Mouse (Mus musculus): ENCODE results near the gene Cdhr5. TPM values are rescaled to one million over a fixed set of nuclear protein-coding genes. Genes with fewer than 3 reads are reported as not detected.
A peak's percentile ranks its signal among the peaks of the same experiment; 100 is the strongest.
"Not testable (repeated sequence)": the region's sequence is repeated elsewhere in the genome, so short reads cannot be mapped to it uniquely, and the experiment has no call there.

Gene Cdhr5
- polyA plus RNA-seq, 1 experiment from 2014 or later, result 0.20 TPM

DNA sequence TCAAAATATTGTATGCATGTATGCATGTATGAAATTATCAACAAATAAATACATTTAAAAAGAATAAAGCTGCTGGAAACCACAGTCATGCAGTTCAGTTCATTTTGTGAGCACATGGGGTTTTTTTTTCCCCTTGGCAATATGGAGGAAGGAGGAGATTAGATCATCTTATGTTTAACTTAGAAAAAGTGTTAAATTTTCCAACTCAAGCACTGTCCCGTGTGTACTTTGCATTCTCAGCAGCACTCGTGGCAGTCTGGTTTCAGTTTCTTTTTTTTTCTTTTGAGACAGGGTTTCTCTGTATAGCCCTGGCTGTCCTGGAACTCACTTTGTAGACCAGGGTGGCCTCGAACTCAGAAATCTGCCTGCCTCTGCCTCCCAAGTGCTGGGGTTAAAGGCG lies 26.1 kb downstream of the Cdhr5 start:
- not testable (repeated sequence) for DNase-seq (ENCODE audit: low spot score); H3K9me3 ChIP-seq (ENCODE audit: control insufficient read depth, low read length); H3K4me2 ChIP-seq (ENCODE audit: low read depth, severe bottlenecking); H3K4me1 ChIP-seq (ENCODE audit: control insufficient read depth, insufficient read depth, low read length); ATAC-seq (ENCODE audit: insufficient number of reproducible peaks, low FRiP score, low TSS enrichment, low read depth); H3K4me3 ChIP-seq (ENCODE audit: low read depth, low read length); H3K27me3 ChIP-seq (ENCODE audit: control insufficient read depth, insufficient read depth, low read length); H3K27ac ChIP-seq (replicated peaks; ENCODE audit: low read depth, low read length); H3K9ac ChIP-seq (ENCODE audit: low read length)
- H3K36me3 ChIP-seq (ENCODE audit: control insufficient read depth, insufficient read depth, low read length), result peaks cover 33% of the 10 kb centered on the region
- WGBS, result 96% methylated on average over 4 of the region's 4 CpGs

- Histone ChIP-seq H3K27ac (replicated peaks; ENCODE audit: low read depth, low read length) (no peak overlapping the region), H3K9me3 (ENCODE audit: control insufficient read depth, low read length) (no peaks in the 10 kb centered on the region), H3K9ac (ENCODE audit: low read length) (no peak overlapping the region), H3K36me3 (ENCODE audit: control insufficient read depth, insufficient read depth, low read length) (peaks cover 31% of the 10 kb centered on the region), H3K4me2 (ENCODE audit: low read depth, severe bottlenecking) (no peak overlapping the region), H3K4me1 (ENCODE audit: control insufficient read depth, insufficient read depth, low read length) (peaks cover 7% of the 10 kb centered on the region), H3K4me3 (ENCODE audit: low read depth, low read length) (no peak overlapping the region), H3K27me3 (ENCODE audit: control insufficient read depth, insufficient read depth, low read length) (no peaks in the 10 kb centered on the region)
- ATAC-seq (ENCODE audit: insufficient number of reproducible peaks, low FRiP score, low TSS enrichment, low read depth) (no peak), DNase-seq (ENCODE audit: low spot score) (no peak)
- WGBS, result 96% methylated on average over 9 of the region's 10 CpGs
These were observed 45.0 kb downstream of the Cdhr5 start for GRCm38 (mm10) chr7:141231551-141231950.

DNA sequence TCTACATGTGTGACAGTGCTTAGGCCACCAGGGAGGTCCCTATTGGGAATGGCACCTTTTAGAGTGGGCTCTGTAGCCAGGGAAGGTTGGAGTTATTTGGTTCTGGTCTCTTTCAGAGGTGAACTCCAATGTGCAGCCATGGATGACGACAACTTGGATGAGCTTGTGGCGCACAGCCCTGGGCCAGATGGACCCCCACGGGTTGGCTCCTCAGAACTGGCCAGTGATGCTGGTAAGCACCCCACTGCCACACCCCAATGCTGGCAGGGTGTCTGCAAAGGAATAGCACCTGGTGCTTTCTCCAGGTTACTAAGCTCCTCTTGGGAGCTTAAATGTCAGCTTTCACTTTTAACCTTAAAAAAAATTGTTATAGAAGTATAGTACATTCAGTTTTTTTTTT lies 45.5 kb downstream of the Cdhr5 start:
- no peak overlapping the region for H3K4me3 ChIP-seq (ENCODE audit: low read depth, low read length)
- ATAC-seq (ENCODE audit: insufficient number of reproducible peaks, low FRiP score, low TSS enrichment, low read depth), result no peak
- 95% methylated on average over 3 of the region's 3 CpGs for WGBS
- no peaks in the 10 kb centered on the region for H3K27me3 ChIP-seq (ENCODE audit: control insufficient read depth, insufficient read depth, low read length)
- H3K36me3 ChIP-seq (ENCODE audit: control insufficient read depth, insufficient read depth, low read length), result peaks cover 31% of the 10 kb centered on the region
- peaks cover 7% of the 10 kb centered on the region for H3K4me1 ChIP-seq (ENCODE audit: control insufficient read depth, insufficient read depth, low read length)
- no peak overlapping the region for H3K4me2 ChIP-seq (ENCODE audit: low read depth, severe bottlenecking)
- H3K27ac ChIP-seq (replicated peaks; ENCODE audit: low read depth, low read length), result no peak overlapping the region
- no peak for DNase-seq (ENCODE audit: low spot score)
- H3K9me3 ChIP-seq (ENCODE audit: control insufficient read depth, low read length), result no peaks in the 10 kb centered on the region
- no peak overlapping the region for H3K9ac ChIP-seq (ENCODE audit: low read length)

DNA sequence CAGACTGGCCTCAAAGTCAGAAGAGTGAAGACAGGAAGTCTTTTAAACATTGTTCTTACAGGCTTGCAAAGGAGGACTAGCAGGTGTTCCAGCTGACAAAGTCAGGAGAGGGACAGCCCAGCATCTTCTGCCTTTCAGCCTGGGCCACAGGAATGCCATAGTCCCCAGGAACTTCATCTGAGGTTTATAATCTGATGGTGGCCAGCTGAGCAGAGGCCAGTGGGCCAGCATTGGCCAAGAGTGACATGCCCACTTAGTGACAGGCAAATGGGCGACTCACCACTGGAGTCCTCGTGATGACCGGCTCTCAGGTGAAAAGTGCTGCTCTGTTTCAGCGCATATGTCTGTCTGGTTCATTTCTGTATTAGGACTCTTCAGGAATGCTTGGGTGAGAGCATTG lies 46.0 kb downstream of the Cdhr5 start:
- H3K36me3 ChIP-seq (ENCODE audit: control insufficient read depth, insufficient read depth, low read length), result peaks cover 31% of the 10 kb centered on the region
- no peaks in the 10 kb centered on the region for H3K9me3 ChIP-seq (ENCODE audit: control insufficient read depth, low read length)
- DNase-seq (ENCODE audit: low spot score) (no peak), ATAC-seq (ENCODE audit: insufficient number of reproducible peaks, low FRiP score, low TSS enrichment, low read depth) (no peak)
- 93% methylated on average over 4 of the region's 4 CpGs for WGBS
- H3K4me3 ChIP-seq (ENCODE audit: low read depth, low read length), result no peak overlapping the region
- H3K27ac ChIP-seq (replicated peaks; ENCODE audit: low read depth, low read length), result no peak overlapping the region
- peak overlapping the region; percentile 75; the same call in 1 of the 2 replicates for H3K4me2 ChIP-seq (ENCODE audit: low read depth, severe bottlenecking)
- peaks cover 7% of the 10 kb centered on the region for H3K4me1 ChIP-seq (ENCODE audit: control insufficient read depth, insufficient read depth, low read length)
- no peak overlapping the region for H3K9ac ChIP-seq (ENCODE audit: low read length)
- no peaks in the 10 kb centered on the region for H3K27me3 ChIP-seq (ENCODE audit: control insufficient read depth, insufficient read depth, low read length)

DNA sequence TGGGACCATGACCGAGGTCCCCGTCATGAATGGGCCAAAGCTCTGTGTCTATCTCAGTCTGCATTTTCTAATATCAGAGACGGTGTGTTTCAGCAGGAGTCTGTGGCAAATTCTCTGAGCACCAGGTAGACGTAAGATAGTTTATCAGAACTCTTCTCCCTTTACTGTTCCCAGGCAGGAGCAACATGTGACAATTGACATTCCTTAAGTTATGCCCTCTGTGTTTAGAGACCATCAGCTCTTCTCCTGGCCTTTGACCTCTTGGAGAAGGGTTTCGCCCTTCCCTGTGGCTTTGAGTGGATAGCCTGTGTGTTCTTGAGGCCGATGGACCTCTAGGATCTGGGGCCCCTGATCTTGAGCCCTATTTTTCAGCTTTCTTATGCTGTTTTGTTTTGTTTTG lies 46.9 kb downstream of the Cdhr5 start:
- H3K9me3 ChIP-seq (ENCODE audit: control insufficient read depth, low read length), result no peaks in the 10 kb centered on the region
- H3K4me3 ChIP-seq (ENCODE audit: low read depth, low read length), result peak overlapping the region; percentile 92
- peak overlapping the region; percentile 89 for H3K9ac ChIP-seq (ENCODE audit: low read length)
- no peaks in the 10 kb centered on the region for H3K27me3 ChIP-seq (ENCODE audit: control insufficient read depth, insufficient read depth, low read length)
- ATAC-seq (ENCODE audit: insufficient number of reproducible peaks, low FRiP score, low TSS enrichment, low read depth), result no peak
- 64% methylated on average over 6 of the region's 6 CpGs for WGBS
- peaks cover 28% of the 10 kb centered on the region for H3K36me3 ChIP-seq (ENCODE audit: control insufficient read depth, insufficient read depth, low read length)
- H3K4me1 ChIP-seq (ENCODE audit: control insufficient read depth, insufficient read depth, low read length), result peaks cover 7% of the 10 kb centered on the region
- DNase-seq (ENCODE audit: low spot score), result no peak
- H3K4me2 ChIP-seq (ENCODE audit: low read depth, severe bottlenecking), result peak overlapping the region; percentile 75
- no peak overlapping the region for H3K27ac ChIP-seq (replicated peaks; ENCODE audit: low read depth, low read length)

DNA sequence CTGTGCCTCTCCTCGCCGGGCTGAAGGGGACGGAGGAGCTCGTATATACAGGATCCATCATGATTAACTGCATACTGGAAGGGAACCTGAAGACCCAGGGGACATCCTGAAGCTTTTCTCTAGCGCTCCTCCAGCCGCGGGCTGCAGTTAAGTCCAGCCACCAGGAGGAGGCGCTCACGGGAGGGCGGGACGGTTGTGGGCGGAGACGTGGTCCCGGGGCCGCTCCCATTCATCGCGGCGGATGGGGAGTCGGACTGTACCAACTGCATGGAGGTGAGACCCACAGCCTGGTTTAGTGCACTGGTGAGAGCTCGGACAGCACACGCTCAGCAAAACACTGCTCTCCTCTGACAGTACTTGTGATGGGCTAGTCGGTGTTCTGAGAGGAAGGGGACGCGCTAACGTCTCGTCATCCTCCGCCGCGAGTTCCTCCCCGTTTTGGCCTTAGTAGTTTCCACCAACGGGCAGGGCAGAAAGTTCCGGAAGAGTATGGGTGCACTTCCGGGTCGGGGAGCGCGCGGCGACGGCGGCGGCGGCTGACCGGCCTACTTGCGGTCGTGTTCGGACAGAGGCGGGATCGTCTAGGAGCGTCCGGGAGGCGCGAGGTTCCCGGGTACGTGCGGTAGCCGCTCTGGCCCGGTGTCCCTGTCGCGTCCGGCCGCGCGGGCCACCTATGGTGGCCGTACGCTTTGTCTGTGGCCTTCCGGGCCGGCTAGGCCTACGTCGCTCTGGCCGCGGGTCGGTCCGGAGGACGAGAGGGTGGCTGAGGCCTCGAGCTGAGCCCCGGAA lies 48.1 kb downstream of the Cdhr5 start, which contains the start of gene Phrf1:
Gene Phrf1 (plus strand): TSS at position 506 of the 789 bp plus-strand sequence.
- WGBS, result under 1% methylated on average over 76 of the region's 76 CpGs
- H3K27me3 ChIP-seq (ENCODE audit: control insufficient read depth, insufficient read depth, low read length), result no peaks in the 10 kb centered on the region
- peak; percentile 92 for ATAC-seq (ENCODE audit: insufficient number of reproducible peaks, low FRiP score, low TSS enrichment, low read depth)

DNA sequence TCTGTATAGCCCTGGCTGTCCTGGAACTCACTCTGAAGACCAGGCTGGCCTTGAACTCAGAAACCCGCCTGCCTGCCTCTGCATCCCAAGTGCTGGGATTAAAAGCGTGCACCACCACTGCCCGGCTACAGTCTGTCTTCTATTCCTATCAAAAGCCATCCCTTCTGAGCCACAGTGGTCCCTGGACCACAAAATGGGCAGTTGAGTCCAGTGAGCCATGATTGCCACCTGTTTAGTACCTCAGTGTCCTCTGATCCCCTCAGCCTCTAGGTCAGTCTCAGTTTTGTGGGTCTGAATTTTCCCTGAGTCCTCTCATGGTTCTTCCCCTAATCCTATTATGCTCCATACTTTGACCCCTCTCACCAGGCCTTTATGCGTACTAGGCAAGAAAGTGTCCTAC lies 48.8 kb downstream of the Cdhr5 start:
- Histone ChIP-seq H3K4me3 (ENCODE audit: low read depth, low read length) (no peak overlapping the region), H3K9me3 (ENCODE audit: control insufficient read depth, low read length) (no peaks in the 10 kb centered on the region), H3K27ac (replicated peaks; ENCODE audit: low read depth, low read length) (no peak overlapping the region), H3K4me2 (ENCODE audit: low read depth, severe bottlenecking) (no peak overlapping the region), H3K27me3 (ENCODE audit: control insufficient read depth, insufficient read depth, low read length) (no peaks in the 10 kb centered on the region), H3K9ac (ENCODE audit: low read length) (no peak overlapping the region), H3K36me3 (ENCODE audit: control insufficient read depth, insufficient read depth, low read length) (peaks cover 14% of the 10 kb centered on the region), H3K4me1 (ENCODE audit: control insufficient read depth, insufficient read depth, low read length) (peaks cover 7% of the 10 kb centered on the region)
- ATAC-seq (ENCODE audit: insufficient number of reproducible peaks, low FRiP score, low TSS enrichment, low read depth) (peak; percentile 14), DNase-seq (ENCODE audit: low spot score) (no peak)
- WGBS, result 82% methylated on average over 4 of the region's 4 CpGs

More for the DNA sequence above, 48.1 kb downstream of the Cdhr5 start, which contains the start of gene Phrf1:
- Histone ChIP-seq H3K4me1 (ENCODE audit: control insufficient read depth, insufficient read depth, low read length) (peaks cover 7% of the 10 kb centered on the region), H3K9me3 (ENCODE audit: control insufficient read depth, low read length) (no peaks in the 10 kb centered on the region), H3K27ac (replicated peaks; ENCODE audit: low read depth, low read length) (peak within 1 kb of the TSS; percentile 74), H3K4me3 (ENCODE audit: low read depth, low read length) (peak within 1 kb of the TSS; percentile 92), H3K36me3 (ENCODE audit: control insufficient read depth, insufficient read depth, low read length) (peaks cover 18% of the 10 kb centered on the region), H3K9ac (ENCODE audit: low read length) (peak within 1 kb of the TSS; percentile 89), H3K4me2 (ENCODE audit: low read depth, severe bottlenecking) (peak within 1 kb of the TSS; percentile 75)
- peak; percentile 97 for DNase-seq (ENCODE audit: low spot score)

DNA sequence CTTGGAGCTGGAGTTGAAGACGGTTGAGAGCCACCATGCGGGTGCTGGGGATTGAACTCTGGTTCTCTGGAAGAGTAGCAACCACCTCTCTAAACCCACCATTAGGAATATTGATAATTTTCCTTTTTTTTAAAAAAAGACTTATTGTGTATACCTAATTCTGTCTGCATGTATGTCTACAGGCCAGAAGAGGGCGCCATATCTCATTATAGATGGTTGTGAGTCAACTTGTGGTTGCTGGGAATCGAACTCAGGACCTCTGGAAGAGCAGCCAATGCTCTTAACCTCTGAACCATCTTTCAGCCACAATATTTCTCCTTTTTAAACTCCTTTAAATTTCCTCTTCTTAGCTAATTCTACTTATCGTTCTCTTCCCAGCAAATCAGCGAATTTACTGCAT lies 50.1 kb downstream of the Cdhr5 start:
- Histone ChIP-seq H3K4me1 (ENCODE audit: control insufficient read depth, insufficient read depth, low read length) (peaks cover 12% of the 10 kb centered on the region), H3K9me3 (ENCODE audit: control insufficient read depth, low read length) (no peaks in the 10 kb centered on the region), H3K27ac (replicated peaks; ENCODE audit: low read depth, low read length) (no peak overlapping the region), H3K9ac (ENCODE audit: low read length) (no peak overlapping the region), H3K36me3 (ENCODE audit: control insufficient read depth, insufficient read depth, low read length) (peaks cover 3% of the 10 kb centered on the region; the same call in 1 of the 2 replicates), H3K4me3 (ENCODE audit: low read depth, low read length) (no peak overlapping the region), H3K4me2 (ENCODE audit: low read depth, severe bottlenecking) (no peak overlapping the region), H3K27me3 (ENCODE audit: control insufficient read depth, insufficient read depth, low read length) (no peaks in the 10 kb centered on the region)
- no peak for DNase-seq (ENCODE audit: low spot score)
- no peak for ATAC-seq (ENCODE audit: insufficient number of reproducible peaks, low FRiP score, low TSS enrichment, low read depth)
- WGBS, result 85% methylated on average over 6 of the region's 6 CpGs

Measured in limb, embryonic 11.5 days (tissue).